Comparison of ENCODE assay signal across 15 mouse cellular contexts in the genomic region with DNA sequence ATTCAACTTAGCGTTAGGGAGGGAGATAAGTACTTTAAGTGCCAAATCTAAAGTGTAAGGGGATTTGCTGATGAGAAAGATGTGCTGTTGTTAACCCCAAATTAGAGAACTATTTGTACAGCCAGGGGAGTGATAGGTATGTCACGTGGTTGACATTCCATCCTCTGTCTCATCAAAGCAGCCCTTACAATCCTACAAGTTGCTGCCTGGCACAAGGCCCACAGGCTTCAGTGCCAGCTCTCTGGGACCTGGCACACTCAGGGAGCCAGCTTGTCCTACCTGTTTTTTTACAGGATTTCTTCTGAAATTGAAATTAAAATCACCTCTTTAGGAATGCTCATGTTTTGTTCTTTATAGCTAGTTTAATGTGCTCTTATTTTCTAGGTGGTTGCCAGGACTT.
A peak's percentile ranks its signal among the peaks of the same experiment; 100 is the strongest.
DNase-seq lines count a peak whose midpoint lies in the region; ATAC-seq lines count a peak whose summit lies in the region.
"Had no signal": no experiment of that assay in that cellular context is flagged by ENCODE, and none has a peak within 500 bp of the region (broad histone marks: within the 10 kb centered on the region; RNA-seq: fewer than 3 reads in every experiment).

No protein-coding gene starts in this region.

- no peak for ATAC-seq in cerebellum, adult (ENCODE audit: insufficient number of reproducible peaks, low FRiP score, low TSS enrichment)
- no peak for ATAC-seq in kidney, embryonic 14.5 days (ENCODE audit: low FRiP score, low TSS enrichment)
- ATAC-seq: midbrain, embryonic 13.5 days had no signal

- H3K27ac ChIP-seq in kidney, embryonic 14.5 days (ENCODE audit: low read depth, low read length): no peak overlapping the region
- H3K27ac ChIP-seq: forebrain, embryonic 10.5 days; gastrocnemius, adult 2 months; macrophage; midbrain, embryonic 13.5 days; stomach, embryonic 15.5 days had no signal

- H3K9ac ChIP-seq in kidney, embryonic 14.5 days (ENCODE audit: low read depth, low read length): no peak overlapping the region
- H3K9ac ChIP-seq: midbrain, embryonic 13.5 days; stomach, embryonic 15.5 days had no signal

- no peak overlapping the region for H3K4me2 ChIP-seq in kidney, embryonic 14.5 days (replicated peaks; ENCODE audit: low read depth, low read length)
- H3K4me2 ChIP-seq: midbrain, embryonic 13.5 days; stomach, embryonic 15.5 days had no signal

- H3K9me3 ChIP-seq in kidney, embryonic 14.5 days (ENCODE audit: control insufficient read depth, low read length): no peaks in the 10 kb centered on the region
- H3K9me3 ChIP-seq: forebrain, embryonic 10.5 days; midbrain, embryonic 13.5 days; stomach, embryonic 15.5 days had no signal

- no peak overlapping the region for H3K4me3 ChIP-seq in kidney, embryonic 14.5 days (ENCODE audit: low read length)
- H3K4me3 ChIP-seq: forebrain, embryonic 10.5 days; gastrocnemius, adult 2 months; midbrain, embryonic 13.5 days; stomach, embryonic 15.5 days had no signal

- H3K36me3 ChIP-seq in kidney, embryonic 14.5 days (ENCODE audit: control insufficient read depth, insufficient read depth, low read length): no peaks in the 10 kb centered on the region
- H3K36me3 ChIP-seq: forebrain, embryonic 10.5 days; midbrain, embryonic 13.5 days; stomach, embryonic 15.5 days had no signal

- DNase-seq in cerebellum, adult 11-12 months: peak; percentile 12
- DNase-seq in kidney, adult 11 months: peak; percentile 55
- peak; percentile 13 to 15 for DNase-seq in cerebellum, adult 18-20 months
- peak; percentile 34 for DNase-seq in kidney, adult 9 months
- no peak for DNase-seq in gastrocnemius, adult 18-20 months (ENCODE audit: low spot score)
- no peak for DNase-seq in layer of hippocampus, adult 9-10 months (ENCODE audit: low spot score)
- DNase-seq: gastrocnemius, adult 2 months; lung, adult 2 months; right cerebral cortex, postnatal 4 days had no signal

- no peaks in the 10 kb centered on the region for H3K4me1 ChIP-seq in kidney, embryonic 14.5 days (ENCODE audit: control insufficient read depth, insufficient read depth, low read length)
- H3K4me1 ChIP-seq: forebrain, embryonic 10.5 days; midbrain, embryonic 13.5 days; stomach, embryonic 15.5 days had no signal

- 64% methylated on average over 2 of the region's 2 CpGs for WGBS in kidney, embryonic 14.5 days

- no peaks in the 10 kb centered on the region for H3K27me3 ChIP-seq in kidney, embryonic 14.5 days (ENCODE audit: control insufficient read depth, insufficient read depth, low read length)
- H3K27me3 ChIP-seq: midbrain, embryonic 13.5 days; stomach, embryonic 15.5 days had no signal

Comparison
In these comparisons a context has a peak if more than half of its experiments do, and no peak if none do; other contexts are left out.
1. DNase-seq: peak in cerebellum, adult 11-12 months (single experiment), kidney, adult 11 months (single experiment), cerebellum, adult 18-20 months (2 of 2) and kidney, adult 9 months (single experiment); none in gastrocnemius, adult 18-20 months (single experiment) and layer of hippocampus, adult 9-10 months (single experiment).